Mouse (Mus musculus) hindbrain, embryonic 15.5 days (tissue): Measurements from ENCODE around the gene Skida1. TPM values are rescaled to one million over a fixed set of nuclear protein-coding genes. Genes with fewer than 3 reads are reported as not detected.
A peak's percentile ranks its signal among the peaks of the same experiment; 100 is the strongest.
"Not testable (repeated sequence)": the region's sequence is repeated elsewhere in the genome, so short reads cannot be mapped to it uniquely, and the experiment has no call there.

Experiments used
- ATAC-seq: fragments of 200-750 bp; cut with Nextera tagmentation; 2 replicates; pipeline ENCODE4 v1.8.0; 2017; ENCODE audit warnings: low read depth, moderate number of reproducible peaks, moderate TSS enrichment; ENCODE audit not compliant: low FRiP score
- H3K27ac ChIP-seq: fragments of 300-500 bp; sonication (generic); replicated peaks from 2 replicates; pipeline ENCODE4 v1.5.1; 2015; ENCODE audit warnings: mild to moderate bottlenecking, inconsistent platforms
- H3K27me3 ChIP-seq: fragments of 300-500 bp; sonication (generic); 2 replicates; pipeline ENCODE4 v1.6.1; 2015; ENCODE audit warnings: control low read depth, inconsistent platforms
- H3K36me3 ChIP-seq: fragments of 300-500 bp; sonication (generic); 2 replicates; pipeline ENCODE4 v1.6.1; 2015; ENCODE audit warnings: control low read depth, inconsistent platforms
- H3K4me1 ChIP-seq: fragments of 300-500 bp; sonication (generic); replicated peaks from 2 replicates; pipeline ENCODE4 v1.6.1; 2015; ENCODE audit warnings: control low read depth, inconsistent platforms
- H3K4me2 ChIP-seq: fragments of 300-500 bp; sonication (generic); 2 replicates; pipeline ENCODE4 v1.6.1; 2015; ENCODE audit warnings: moderate library complexity, mild to moderate bottlenecking, inconsistent platforms
- H3K4me3 ChIP-seq: fragments of 300-500 bp; sonication (generic); 2 replicates; pipeline ENCODE4 v1.5.1; 2015; ENCODE audit warnings: mild to moderate bottlenecking, inconsistent platforms
- H3K9ac ChIP-seq: fragments of 300-500 bp; sonication (generic); 2 replicates; pipeline ENCODE4 v1.6.1; 2015; ENCODE audit warnings: inconsistent platforms
- H3K9me3 ChIP-seq: fragments of 300-500 bp; sonication (generic); 2 replicates; pipeline ENCODE4 v1.6.1; 2016; ENCODE audit warnings: control low read depth, inconsistent platforms
- WGBS: fragments of 180-500 bp; shearing (Covaris S2); methylation state at CpG from one replicate; pipeline ENCODE4 v1.1.7; 2015; 5-methylcytosine and 5-hydroxymethylcytosine counted together
- polyA plus RNA-seq: library from polyadenylated mRNA; unstranded; fragments of >200 nt; fragmentation: Nextera tagmentation; extraction: Ambion mirVana; gene quantifications from 2 replicates; pipeline ENCODE4 v1.2.1, GENCODE M21; 2015

Skida1 gene
- polyA plus RNA-seq = 6.5 and 7.1 TPM in 2 replicates

DNA sequence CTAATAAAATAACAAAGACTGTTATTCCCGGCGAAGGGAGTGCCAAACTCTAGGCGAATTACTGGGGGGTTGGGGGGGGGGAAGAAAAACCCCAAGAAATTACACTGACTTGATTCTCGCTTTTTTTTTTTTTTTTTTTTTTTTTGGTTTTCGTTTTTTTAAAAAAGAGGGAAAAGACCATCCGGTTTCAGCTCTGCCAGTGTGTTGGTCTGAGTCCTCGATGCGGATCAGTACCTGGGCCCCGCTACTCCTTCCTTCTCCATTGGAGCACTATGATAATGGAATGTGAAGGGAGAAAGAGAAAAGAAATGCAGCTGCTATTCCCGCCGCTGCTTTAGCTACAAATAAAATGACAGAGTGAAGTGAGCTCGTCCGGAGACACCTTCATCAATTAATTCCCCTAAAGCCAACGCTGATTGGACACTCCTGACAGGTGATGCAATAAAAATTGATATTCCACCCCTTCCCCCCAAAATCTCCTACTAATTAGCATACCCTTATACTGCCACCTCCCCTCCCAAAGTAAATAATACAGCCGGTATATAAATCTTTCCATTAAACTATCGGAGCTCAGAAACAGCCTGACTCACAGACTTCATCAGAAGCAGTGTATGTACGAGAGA lies at the start of gene Skida1:
TSS of gene Skida1 (minus strand) at position 599 of the 623 bp plus-strand sequence.
- H3K36me3 ChIP-seq = no peaks in the 10 kb centered on the region
- peak within 1 kb of the TSS; percentile 99 for H3K9ac ChIP-seq
- H3K4me3 ChIP-seq = peak within 1 kb of the TSS; percentile 90
- H3K4me2 ChIP-seq = peak within 1 kb of the TSS; percentile 90
- peak within 1 kb of the TSS; percentile 100 for H3K27ac ChIP-seq
- peaks cover 37% of the 10 kb centered on the region for H3K4me1 ChIP-seq
- under 1% methylated on average over 17 of the region's 17 CpGs for WGBS
- H3K9me3 ChIP-seq = no peaks in the 10 kb centered on the region
- no peaks in the 10 kb centered on the region for H3K27me3 ChIP-seq
- peak; percentile 78 for ATAC-seq

DNA sequence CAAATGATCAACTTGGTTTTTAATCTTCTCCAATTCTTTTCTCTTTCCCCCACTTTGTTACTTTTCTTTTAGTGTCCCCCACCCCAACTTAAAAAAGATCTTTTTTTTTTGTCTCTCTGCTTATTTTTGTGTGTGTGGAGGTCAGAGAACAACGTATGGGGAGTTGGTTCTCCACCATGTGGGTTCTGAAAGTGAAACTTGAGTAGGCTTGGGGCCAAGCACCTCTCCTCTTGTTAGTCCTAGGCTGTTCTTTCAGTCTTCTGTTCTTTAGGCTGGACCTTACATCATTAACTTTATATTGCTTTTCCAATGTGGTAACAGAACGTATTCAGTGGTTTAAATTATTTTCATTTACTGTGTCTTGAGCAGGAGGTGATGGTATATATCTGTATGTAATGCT lies 47.0 kb upstream of the Skida1 start:
- Histone ChIP-seq H3K9me3 (no peaks in the 10 kb centered on the region), H3K27me3 (no peaks in the 10 kb centered on the region), H3K36me3 (peaks cover 22% of the 10 kb centered on the region), H3K4me2 (no peak overlapping the region), H3K4me1 (no peaks in the 10 kb centered on the region), H3K9ac (no peak overlapping the region), H3K4me3 (no peak overlapping the region), H3K27ac (no peak overlapping the region)
- no peak for ATAC-seq
- WGBS = 73% methylated on average over 2 of the region's 2 CpGs

DNA sequence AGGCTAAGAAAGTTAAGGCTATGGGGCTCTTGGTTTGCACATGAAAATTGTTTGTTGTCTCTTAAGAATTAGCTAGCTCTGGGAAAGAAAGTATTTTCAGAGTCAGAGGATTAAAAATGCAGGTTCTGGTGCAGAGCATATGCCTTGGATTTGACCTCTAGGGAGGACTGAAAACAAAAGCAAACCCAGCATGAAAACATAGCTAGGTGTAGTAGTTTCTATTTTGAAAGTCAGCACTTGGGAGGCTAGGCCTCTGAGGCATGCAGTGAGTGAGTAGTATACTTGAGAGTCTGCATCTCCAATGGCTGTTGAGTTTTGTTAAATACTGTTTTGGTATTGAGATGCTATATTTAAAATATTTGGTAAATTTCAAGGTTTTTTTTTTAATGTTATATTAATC lies 45.5 kb upstream of the Skida1 start:
- H3K36me3 ChIP-seq = peaks cover 20% of the 10 kb centered on the region
- no peak overlapping the region for H3K9ac ChIP-seq
- no peak for ATAC-seq
- no peak overlapping the region for H3K4me2 ChIP-seq
- no peaks in the 10 kb centered on the region for H3K4me1 ChIP-seq
- H3K27ac ChIP-seq = no peak overlapping the region
- H3K9me3 ChIP-seq = no peaks in the 10 kb centered on the region
- no peaks in the 10 kb centered on the region for H3K27me3 ChIP-seq
- no peak overlapping the region for H3K4me3 ChIP-seq

DNA sequence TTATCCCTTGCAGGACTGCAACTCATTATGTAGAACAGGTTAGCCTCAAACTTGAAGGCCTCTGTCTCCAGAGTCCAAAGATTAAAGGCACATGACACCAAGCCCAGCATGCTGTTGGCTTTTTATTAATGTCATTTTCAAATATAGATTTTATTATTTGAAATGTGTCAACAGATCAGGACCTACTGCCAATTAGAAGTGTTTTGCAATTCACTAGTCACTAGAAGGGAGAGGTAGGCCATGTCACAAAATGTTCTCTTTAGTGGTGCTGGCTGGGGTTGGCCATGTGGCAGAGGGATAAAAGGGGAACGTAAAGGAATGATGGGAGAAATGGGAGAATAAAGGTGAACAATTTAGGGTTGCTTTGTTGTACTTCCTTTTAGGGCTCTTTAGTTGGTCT lies 45.0 kb upstream of the Skida1 start:
- ATAC-seq = no peak
- no peaks in the 10 kb centered on the region for H3K4me1 ChIP-seq
- H3K27ac ChIP-seq = no peak overlapping the region
- H3K36me3 ChIP-seq = peaks cover 19% of the 10 kb centered on the region
- no peak overlapping the region for H3K4me3 ChIP-seq
- H3K9me3 ChIP-seq = no peaks in the 10 kb centered on the region
- H3K27me3 ChIP-seq = no peaks in the 10 kb centered on the region
- no peak overlapping the region for H3K9ac ChIP-seq
- WGBS = 84% methylated on average over 1 of the region's 1 CpGs
- no peak overlapping the region for H3K4me2 ChIP-seq

DNA sequence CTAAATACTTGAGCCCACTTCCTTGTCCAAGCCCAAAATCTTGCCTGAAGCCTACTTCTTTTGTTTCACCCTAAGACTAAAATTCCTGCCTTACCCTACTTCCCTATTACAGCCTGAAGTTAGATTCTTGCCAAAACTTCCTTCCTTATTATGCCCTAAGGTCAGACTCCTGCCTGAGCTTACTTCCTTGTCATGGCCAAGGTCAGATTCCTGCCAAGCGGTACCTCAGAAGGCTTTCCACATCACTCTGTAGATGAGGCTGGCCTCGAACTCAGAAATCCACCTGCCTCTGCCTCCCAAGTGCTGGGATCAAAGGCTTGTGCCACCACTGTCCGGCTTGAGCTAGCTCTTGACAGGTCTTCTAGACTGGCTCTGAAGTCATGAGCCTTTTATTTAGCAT lies 38.8 kb upstream of the Skida1 start:
- not testable (repeated sequence) for H3K4me3 ChIP-seq, H3K27me3 ChIP-seq, H3K4me1 ChIP-seq, H3K27ac ChIP-seq, H3K4me2 ChIP-seq, H3K9me3 ChIP-seq, H3K9ac ChIP-seq, ATAC-seq
- WGBS = 91% methylated on average over 3 of the region's 3 CpGs
- H3K36me3 ChIP-seq = peaks cover 41% of the 10 kb centered on the region

DNA sequence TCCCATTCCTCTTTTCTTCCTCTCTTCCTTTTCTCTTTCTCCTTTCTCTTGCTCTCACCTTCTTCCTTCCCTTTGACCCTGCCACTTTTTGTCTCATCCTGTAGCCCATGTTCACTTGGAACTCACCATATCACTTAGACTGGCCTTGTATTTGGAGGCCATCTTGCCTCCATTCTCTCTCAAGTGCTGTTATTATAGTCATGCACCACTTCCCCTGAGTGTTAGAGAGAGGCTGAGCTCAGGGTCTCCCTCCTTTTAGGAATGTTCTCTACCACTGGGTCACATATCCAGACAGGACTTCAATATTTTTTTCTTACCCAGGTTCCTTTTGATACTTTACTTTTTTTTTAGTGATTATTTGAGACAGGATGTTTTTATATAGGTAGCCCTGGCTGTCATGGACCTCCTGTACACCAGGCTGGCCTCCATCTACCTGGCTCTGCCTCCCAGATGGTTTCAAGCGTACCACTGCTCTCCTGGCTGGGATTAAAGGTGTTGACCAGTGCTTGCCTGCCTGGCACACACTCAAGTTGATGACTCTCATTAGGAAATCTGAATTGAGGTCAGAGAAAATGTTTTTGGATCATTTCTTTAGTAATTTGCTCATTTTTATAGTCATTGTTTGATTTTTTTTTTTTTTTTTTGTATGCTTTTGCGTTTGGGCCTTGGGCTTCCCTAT lies 31.5 kb upstream of the Skida1 start:
- H3K4me2 ChIP-seq = no peak overlapping the region
- no peaks in the 10 kb centered on the region for H3K4me1 ChIP-seq
- WGBS = 95% methylated on average over 2 of the region's 2 CpGs
- no peak overlapping the region for H3K27ac ChIP-seq
- no peaks in the 10 kb centered on the region for H3K9me3 ChIP-seq
- no peaks in the 10 kb centered on the region for H3K27me3 ChIP-seq
- no peak overlapping the region for H3K4me3 ChIP-seq
- H3K9ac ChIP-seq = no peak overlapping the region
- ATAC-seq = no peak
- peaks cover 27% of the 10 kb centered on the region for H3K36me3 ChIP-seq

DNA sequence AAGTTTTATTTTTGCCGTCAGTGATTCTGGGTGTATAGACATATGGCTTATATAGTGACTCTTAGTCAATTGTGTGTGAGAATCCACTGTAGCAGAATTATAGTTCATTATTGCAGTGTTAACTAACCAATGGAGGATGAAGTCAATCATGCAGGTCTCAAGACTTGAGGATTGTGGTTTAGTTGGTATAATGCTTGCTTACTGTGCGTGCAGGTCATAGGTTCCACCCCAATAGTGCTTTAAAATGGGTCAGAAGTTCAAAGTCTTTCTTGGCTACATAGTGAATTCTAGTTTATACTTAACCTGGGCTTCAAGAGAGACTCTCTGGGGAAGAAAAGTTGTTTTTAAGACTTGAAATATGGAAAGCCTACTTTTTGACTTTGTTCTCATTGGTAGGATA lies 23.1 kb upstream of the Skida1 start:
- Histone ChIP-seq H3K36me3 (peaks cover 12% of the 10 kb centered on the region), H3K4me2 (no peak overlapping the region), H3K9me3 (no peaks in the 10 kb centered on the region), H3K27me3 (no peaks in the 10 kb centered on the region), H3K4me3 (no peak overlapping the region), H3K27ac (no peak overlapping the region), H3K9ac (no peak overlapping the region), H3K4me1 (no peaks in the 10 kb centered on the region)
- WGBS = 89% methylated on average over 2 of the region's 2 CpGs
- ATAC-seq = no peak

DNA sequence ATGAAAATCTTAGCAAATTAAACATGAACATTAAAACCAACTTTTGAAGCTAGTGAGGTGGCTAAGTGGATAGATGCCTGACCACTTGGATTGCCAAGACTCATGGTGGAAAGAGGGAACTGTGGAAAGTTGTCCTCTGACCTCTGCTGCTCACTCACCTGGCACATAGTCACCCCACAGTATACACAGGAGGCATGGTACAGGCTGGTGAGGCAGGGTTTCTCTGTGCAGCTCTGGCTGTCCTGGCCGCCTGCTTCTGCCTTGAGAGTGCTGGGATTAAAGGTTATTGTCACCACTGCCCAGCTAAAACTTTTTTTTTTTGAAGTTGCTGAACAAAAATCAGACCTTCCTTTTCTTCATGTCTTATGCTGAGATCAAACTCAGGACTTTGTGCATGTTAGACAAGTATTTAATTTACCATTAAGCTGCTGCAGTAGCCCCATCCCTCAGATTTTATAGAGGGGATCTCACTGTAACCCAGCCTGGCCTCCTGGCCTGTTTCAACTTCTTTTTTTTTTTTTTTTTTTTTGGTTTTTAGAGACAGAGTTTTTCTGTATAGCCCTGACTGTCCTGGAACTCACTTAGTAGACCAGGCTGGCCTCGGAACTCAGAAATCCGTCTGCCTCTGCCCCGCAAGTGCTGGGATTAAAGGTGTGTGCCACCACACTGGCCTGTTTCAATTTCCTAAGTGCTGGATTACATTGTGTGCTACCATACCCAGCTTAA lies 19.4 kb upstream of the Skida1 start:
- H3K9me3 ChIP-seq = no peaks in the 10 kb centered on the region
- no peak overlapping the region for H3K27ac ChIP-seq
- peaks cover 3% of the 10 kb centered on the region for H3K36me3 ChIP-seq
- no peak for ATAC-seq
- H3K4me1 ChIP-seq = peaks cover 16% of the 10 kb centered on the region
- no peak overlapping the region for H3K4me2 ChIP-seq
- no peak overlapping the region for H3K9ac ChIP-seq
- WGBS = 94% methylated on average over 4 of the region's 4 CpGs
- no peaks in the 10 kb centered on the region for H3K27me3 ChIP-seq
- no peak overlapping the region for H3K4me3 ChIP-seq

DNA sequence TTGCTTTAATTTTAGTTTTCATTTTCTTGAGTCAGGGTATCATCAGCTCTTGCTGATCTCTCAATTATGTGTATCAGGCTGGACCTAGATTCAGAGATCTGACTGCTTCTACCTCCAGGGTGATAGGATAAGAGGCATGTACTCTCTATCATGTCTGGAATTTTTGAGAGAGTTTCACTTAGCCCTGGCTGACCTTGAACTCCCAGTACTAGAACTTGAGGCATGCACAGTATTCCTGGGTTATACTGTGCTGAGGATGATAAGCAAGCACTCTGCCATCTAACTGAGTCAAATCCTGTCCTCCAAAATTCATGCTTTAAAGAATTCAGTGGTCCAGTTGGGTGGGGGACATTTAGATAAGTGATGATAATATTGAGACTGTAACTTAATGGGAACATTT lies 17.6 kb upstream of the Skida1 start:
- ATAC-seq = no peak
- no peak overlapping the region for H3K4me3 ChIP-seq
- H3K9ac ChIP-seq = no peak overlapping the region

DNA sequence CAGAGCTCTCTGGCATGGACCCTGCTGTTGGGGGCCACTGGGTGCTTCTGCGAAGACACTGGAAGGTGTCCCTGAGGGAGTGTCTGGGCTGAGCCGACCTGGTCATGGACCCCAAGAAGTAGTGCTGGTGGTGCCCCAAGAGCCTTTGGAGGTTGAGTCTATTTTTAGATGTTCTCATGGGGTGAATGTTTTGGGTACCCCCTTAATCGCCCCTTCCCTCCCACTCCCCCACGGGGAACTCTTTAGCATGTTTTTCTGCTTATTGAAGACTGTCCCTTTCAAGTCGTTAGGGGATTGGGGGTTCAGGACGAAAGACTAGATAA lies 16.8 kb upstream of the Skida1 start:
- Histone ChIP-seq H3K9ac (peak overlapping the region; percentile 92), H3K27ac (peak overlapping the region; percentile 99), H3K36me3 (no peaks in the 10 kb centered on the region), H3K4me1 (peaks cover 16% of the 10 kb centered on the region), H3K4me2 (peak overlapping the region; percentile 90), H3K9me3 (no peaks in the 10 kb centered on the region), H3K27me3 (no peaks in the 10 kb centered on the region), H3K4me3 (peak overlapping the region; percentile 86)
- ATAC-seq = 0 out of 2 replicates have a peak, but pooled peaks have one; percentile 20
- WGBS = 3% methylated on average over 6 of the region's 6 CpGs

More for the DNA sequence above, 17.6 kb upstream of the Skida1 start:
- Histone ChIP-seq H3K4me1 (peaks cover 16% of the 10 kb centered on the region), H3K27ac (no peak overlapping the region), H3K4me2 (peak overlapping the region; percentile 90), H3K9me3 (no peaks in the 10 kb centered on the region), H3K36me3 (no peaks in the 10 kb centered on the region), H3K27me3 (no peaks in the 10 kb centered on the region)

DNA sequence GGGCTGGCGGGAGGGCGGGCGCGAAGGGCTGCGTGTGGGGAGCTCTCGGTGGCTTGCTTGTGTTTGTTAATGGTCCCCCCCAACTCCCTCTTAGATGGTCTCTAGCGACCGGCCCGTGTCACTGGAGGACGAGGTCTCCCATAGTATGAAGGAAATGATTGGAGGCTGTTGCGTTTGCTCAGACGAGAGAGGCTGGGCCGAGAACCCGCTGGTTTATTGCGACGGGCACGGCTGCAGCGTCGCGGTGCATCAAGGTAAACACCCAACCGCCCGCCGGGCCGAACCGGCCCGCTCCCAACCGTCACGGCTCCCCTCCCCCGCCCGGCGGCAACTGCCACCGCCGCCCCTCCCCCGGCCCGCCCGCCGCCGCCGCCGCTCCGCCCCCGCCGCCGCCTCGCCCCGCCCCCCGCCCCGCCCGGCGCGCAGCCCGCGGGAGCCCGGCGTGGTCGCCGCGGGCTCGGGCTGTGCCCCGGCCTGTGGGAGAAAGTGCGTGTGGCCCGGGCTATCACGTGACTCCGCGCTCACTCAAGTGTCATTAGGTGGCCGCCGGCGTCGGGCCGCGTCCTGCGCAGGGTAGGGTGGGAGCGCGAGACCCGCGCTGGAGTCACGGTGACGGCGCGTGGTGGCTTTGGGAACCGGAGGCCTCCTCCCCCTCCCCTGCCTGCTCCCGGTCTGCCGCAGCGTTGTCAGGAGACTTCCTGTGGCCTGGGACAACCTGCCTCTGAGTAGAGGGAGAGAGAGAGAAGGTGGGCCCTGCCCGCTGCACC lies 16.3 kb upstream of the Skida1 start:
- peak overlapping the region; percentile 86 for H3K4me3 ChIP-seq
- H3K9ac ChIP-seq = peak overlapping the region; percentile 92
- peak overlapping the region; percentile 90 for H3K4me2 ChIP-seq
- WGBS = under 1% methylated on average over 48 of the region's 85 CpGs
- no peaks in the 10 kb centered on the region for H3K36me3 ChIP-seq
- no peaks in the 10 kb centered on the region for H3K9me3 ChIP-seq
- H3K27ac ChIP-seq = peak overlapping the region; percentile 99
- H3K27me3 ChIP-seq = no peaks in the 10 kb centered on the region
- H3K4me1 ChIP-seq = peaks cover 16% of the 10 kb centered on the region
- ATAC-seq = peak; percentile 75

DNA sequence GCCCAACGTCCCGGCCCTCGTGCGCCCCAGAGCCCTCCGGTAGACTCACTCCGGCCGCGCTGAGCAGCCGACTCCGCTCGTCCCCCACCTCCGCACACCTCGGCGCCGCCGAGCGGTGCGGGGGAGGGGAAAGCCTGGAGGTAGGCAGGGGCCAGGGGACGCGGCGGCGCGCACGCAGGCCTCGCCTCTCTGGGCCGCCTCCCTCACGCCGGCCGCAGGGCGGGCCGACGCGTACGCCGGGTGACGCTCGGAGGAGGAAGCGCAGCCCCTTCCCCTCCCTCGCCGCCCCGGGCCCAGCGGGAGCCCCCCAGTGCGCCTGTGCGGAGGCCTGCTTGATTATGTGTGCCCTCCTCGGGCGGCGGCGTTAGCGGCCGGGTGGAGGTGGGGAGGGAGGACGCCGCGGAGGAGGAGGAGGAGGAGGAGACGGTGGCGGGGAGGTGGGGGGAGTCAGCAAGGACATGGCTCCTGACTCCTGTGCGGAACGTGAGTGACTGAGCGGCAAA lies 15.6 kb upstream of the Skida1 start:
- H3K4me3 ChIP-seq = peak overlapping the region; percentile 86
- peaks cover 16% of the 10 kb centered on the region for H3K4me1 ChIP-seq
- H3K9ac ChIP-seq = peak overlapping the region; percentile 92
- H3K36me3 ChIP-seq = no peaks in the 10 kb centered on the region
- peak overlapping the region; percentile 99 for H3K27ac ChIP-seq
- WGBS = under 1% methylated on average over 39 of the region's 58 CpGs
- H3K4me2 ChIP-seq = peak overlapping the region; percentile 90
- H3K27me3 ChIP-seq = no peaks in the 10 kb centered on the region
- ATAC-seq = peak; percentile 96
- no peaks in the 10 kb centered on the region for H3K9me3 ChIP-seq
